Mouse (Mus musculus) forebrain, embryonic 14.5 days (tissue): ENCODE results near the gene Igfbp6. TPM values are rescaled to one million over a fixed set of nuclear protein-coding genes. Genes with fewer than 3 reads are reported as not detected.

Experiments used
- ATAC-seq: fragments of 200-750 bp; cut with Nextera tagmentation; 2 replicates; pipeline ENCODE4 v1.8.0; 2017; ENCODE audit warnings: mild to moderate bottlenecking, moderate library complexity
- DNase-seq: peaks from one replicate; pipeline ENCODE4 v3.0.0-alpha.2; 2015; ENCODE audit warnings: low spot score
- H3K27ac ChIP-seq: fragments of 300-500 bp; sonication (generic); 2 replicates; pipeline ENCODE4 v1.5.1; 2014; ENCODE audit warnings: low read depth, mild to moderate bottlenecking, control low read depth, low read length, moderate library complexity
- H3K27me3 ChIP-seq: fragments of 300-500 bp; sonication (generic); replicated peaks from 2 replicates; pipeline ENCODE4 v1.6.1; 2014; ENCODE audit warnings: low read length, control low read depth, mixed read lengths; ENCODE audit not compliant: control insufficient read depth, insufficient read depth
- H3K36me3 ChIP-seq: fragments of 300-500 bp; sonication (generic); 2 replicates; pipeline ENCODE4 v1.6.1; 2014; ENCODE audit warnings: low read length, control low read depth; ENCODE audit not compliant: control insufficient read depth, insufficient read depth
- H3K4me1 ChIP-seq: fragments of 300-500 bp; sonication (generic); 2 replicates; pipeline ENCODE4 v1.6.1; 2014; ENCODE audit warnings: antibody characterized with exemption, low read length, control low read depth; ENCODE audit not compliant: control insufficient read depth, insufficient read depth
- H3K4me2 ChIP-seq: fragments of 300-500 bp; sonication (generic); 2 replicates; pipeline ENCODE4 v1.6.1; 2014; ENCODE audit warnings: mild to moderate bottlenecking, control low read depth, low read length
- H3K4me3 ChIP-seq: fragments of 300-500 bp; sonication (generic); 2 replicates; pipeline ENCODE4 v1.5.1; 2014; ENCODE audit warnings: low read depth, low read length, control low read depth
- H3K9ac ChIP-seq: fragments of 300-500 bp; sonication (generic); 2 replicates; pipeline ENCODE4 v1.6.1; 2014; ENCODE audit warnings: mild to moderate bottlenecking, low read length, control low read depth, moderate library complexity
- H3K9me3 ChIP-seq: fragments of 300-500 bp; sonication (generic); replicated peaks from 2 replicates; pipeline ENCODE4 v1.6.1; 2016; ENCODE audit warnings: low read length, control low read depth, mixed read lengths; ENCODE audit not compliant: control insufficient read depth
- WGBS: fragments of 180-500 bp; shearing (Covaris S2); extraction: QIAGEN DNeasy Blood & Tissue Kit; methylation state at CpG from one replicate; pipeline ENCODE4 v1.1.7; 2014; 5-methylcytosine and 5-hydroxymethylcytosine counted together
- polyA plus RNA-seq: library from polyadenylated mRNA; unstranded; fragments of >200 nt; fragmentation: Nextera tagmentation; extraction: Ambion mirVana; gene quantifications from 2 replicates; pipeline ENCODE4 v1.2.1, GENCODE M21; 2014

The Igfbp6 gene
- polyA plus RNA-seq, 1 experiment from 2014 or later, result 1.3 TPM

- DNase-seq, result peak; percentile 50
Measured at GRCm38 (mm10) chr15:102101672-102102541, 42.3 kb upstream of the Igfbp6 start.

GRCm38 (mm10) chr15:102102548-102103121 lies 41.5 kb upstream of the Igfbp6 start:
- ATAC-seq (no peak), DNase-seq (no peak)
- Histone ChIP-seq H3K36me3 (peaks cover 10% of the 10 kb centered on the region; the same call in 1 of the 2 replicates), H3K4me1 (peaks cover 18% of the 10 kb centered on the region), H3K9ac (0 out of 2 replicates have a peak overlapping the region, but pooled peaks have one; percentile 6), H3K27ac (peak overlapping the region; percentile 41; the same call in 1 of the 2 replicates), H3K9me3 (no peaks in the 10 kb centered on the region), H3K4me3 (no peak overlapping the region; the same call in 1 of the 2 replicates), H3K4me2 (no peak overlapping the region), H3K27me3 (peaks cover 27% of the 10 kb centered on the region)
- WGBS, result 24% methylated on average over 6 of the region's 6 CpGs

More at GRCm38 (mm10) chr15:102101672-102102541, 42.3 kb upstream of the Igfbp6 start:
- Histone ChIP-seq H3K4me2 (no peak overlapping the region), H3K9me3 (no peaks in the 10 kb centered on the region), H3K4me1 (peaks cover 14% of the 10 kb centered on the region), H3K27ac (peak overlapping the region; percentile 41; the same call in 1 of the 2 replicates), H3K9ac (no peak overlapping the region), H3K4me3 (no peak overlapping the region), H3K36me3 (peaks cover 15% of the 10 kb centered on the region), H3K27me3 (peaks cover 20% of the 10 kb centered on the region)
- ATAC-seq, result peak; percentile 4; the same call in 1 of the 2 replicates
- WGBS, result 42% methylated on average over 11 of the region's 11 CpGs

- Histone ChIP-seq H3K4me3 (no peak overlapping the region), H3K27me3 (peaks cover 30% of the 10 kb centered on the region), H3K4me1 (peaks cover 18% of the 10 kb centered on the region), H3K9ac (no peak overlapping the region), H3K27ac (0 out of 2 replicates have a peak overlapping the region, but pooled peaks have one; percentile 35), H3K9me3 (no peaks in the 10 kb centered on the region), H3K4me2 (peak overlapping the region; percentile 14; the same call in 1 of the 2 replicates), H3K36me3 (0 out of 2 replicates have a peak, but pooled peaks cover 1% of the 10 kb centered on the region)
- no peak for ATAC-seq
- WGBS, result 9% methylated on average over 14 of the region's 14 CpGs
- DNase-seq, result no peak
Measured at GRCm38 (mm10) chr15:102103371-102103946, 40.7 kb upstream of the Igfbp6 start.

- H3K36me3 ChIP-seq, result no peaks in the 10 kb centered on the region
- peak overlapping the region; percentile 14; the same call in 1 of the 2 replicates for H3K4me2 ChIP-seq
- DNase-seq (peak; percentile 35), ATAC-seq (no peak)
- H3K27ac ChIP-seq, result no peak overlapping the region
- WGBS, result 31% methylated on average over 12 of the region's 12 CpGs
- H3K27me3 ChIP-seq, result peaks cover 30% of the 10 kb centered on the region
- no peak overlapping the region for H3K4me3 ChIP-seq
- no peak overlapping the region for H3K9ac ChIP-seq
- H3K9me3 ChIP-seq, result no peaks in the 10 kb centered on the region
- H3K4me1 ChIP-seq, result peaks cover 18% of the 10 kb centered on the region
Measured at GRCm38 (mm10) chr15:102103947-102104555, 40.1 kb upstream of the Igfbp6 start.

- H3K27ac ChIP-seq, result no peak overlapping the region
- H3K27me3 ChIP-seq, result peaks cover 30% of the 10 kb centered on the region
- no peak overlapping the region for H3K4me3 ChIP-seq
- H3K4me2 ChIP-seq, result no peak overlapping the region
- no peaks in the 10 kb centered on the region for H3K36me3 ChIP-seq
- H3K4me1 ChIP-seq, result peaks cover 18% of the 10 kb centered on the region
- H3K9ac ChIP-seq, result no peak overlapping the region
- DNase-seq (no peak), ATAC-seq (no peak)
- WGBS, result 40% methylated on average over 5 of the region's 5 CpGs
- no peaks in the 10 kb centered on the region for H3K9me3 ChIP-seq
Measured at GRCm38 (mm10) chr15:102105360-102105759, 38.8 kb upstream of the Igfbp6 start.

GRCm38 (mm10) chr15:102105764-102106730 lies 38.1 kb upstream of the Igfbp6 start:
- 26% methylated on average over 18 of the region's 18 CpGs for WGBS
- peak overlapping the region; percentile 55; the same call in 1 of the 2 replicates for H3K4me2 ChIP-seq
- peaks cover 16% of the 10 kb centered on the region for H3K4me1 ChIP-seq
- ATAC-seq (no peak), DNase-seq (no peak)
- H3K4me3 ChIP-seq, result peak overlapping the region; percentile 28; the same call in 1 of the 2 replicates
- no peaks in the 10 kb centered on the region for H3K9me3 ChIP-seq
- H3K27me3 ChIP-seq, result peaks cover 30% of the 10 kb centered on the region
- no peaks in the 10 kb centered on the region for H3K36me3 ChIP-seq
- H3K9ac ChIP-seq, result no peak overlapping the region
- H3K27ac ChIP-seq, result no peak overlapping the region

- Histone ChIP-seq H3K27ac (no peak overlapping the region), H3K9ac (peak overlapping the region; percentile 40), H3K4me1 (peaks cover 9% of the 10 kb centered on the region), H3K27me3 (peaks cover 30% of the 10 kb centered on the region), H3K36me3 (no peaks in the 10 kb centered on the region), H3K9me3 (no peaks in the 10 kb centered on the region), H3K4me3 (peak overlapping the region; percentile 28), H3K4me2 (peak overlapping the region; percentile 55)
- 3% methylated on average over 37 of the region's 38 CpGs for WGBS
- ATAC-seq, result 0 out of 2 replicates have a peak, but pooled peaks have one; percentile 18
- no peak for DNase-seq
Measured at GRCm38 (mm10) chr15:102106754-102107456, 37.3 kb upstream of the Igfbp6 start.
